Mouse (Mus musculus) adrenal gland, postnatal 4 days (tissue): ENCODE data around the gene Gm10644. TPM values are rescaled to one million over a fixed set of nuclear protein-coding genes. Genes with fewer than 3 reads are reported as not detected.
"Not testable (repeated sequence)": the region's sequence is repeated elsewhere in the genome, so short reads cannot be mapped to it uniquely, and the experiment has no call there.

Source experiments
- DNase-seq, 2 experiments: peaks; one replicate each; pipeline ENCODE4 v3.0.0; 2021 to 2022; ENCODE audit warnings: low spot score in 2 of 2, mixed read lengths in 2 of 2
- long read RNA-seq, 2 experiments: library from polyadenylated mRNA; stranded (forward); transcript quantifications; one replicate each; pipeline ENCODE4 v2.0.0; 2021
- total RNA-seq, 2 experiments: library from RNA; stranded (reverse); gene quantifications; 2 replicates each; pipeline ENCODE4 v1.2.3; 2021

Gene Gm10644
- under 1 TPM; 0.62 to 0.70 TPM for total RNA-seq
- long read RNA-seq, experiment 1: 0 reads
- long read RNA-seq, experiment 2, partial matches to known transcripts: 0 of 2 reads
- long read RNA-seq, experiment 2, other reads (novel, unspliced or antisense): 2 of 2 reads

DNA sequence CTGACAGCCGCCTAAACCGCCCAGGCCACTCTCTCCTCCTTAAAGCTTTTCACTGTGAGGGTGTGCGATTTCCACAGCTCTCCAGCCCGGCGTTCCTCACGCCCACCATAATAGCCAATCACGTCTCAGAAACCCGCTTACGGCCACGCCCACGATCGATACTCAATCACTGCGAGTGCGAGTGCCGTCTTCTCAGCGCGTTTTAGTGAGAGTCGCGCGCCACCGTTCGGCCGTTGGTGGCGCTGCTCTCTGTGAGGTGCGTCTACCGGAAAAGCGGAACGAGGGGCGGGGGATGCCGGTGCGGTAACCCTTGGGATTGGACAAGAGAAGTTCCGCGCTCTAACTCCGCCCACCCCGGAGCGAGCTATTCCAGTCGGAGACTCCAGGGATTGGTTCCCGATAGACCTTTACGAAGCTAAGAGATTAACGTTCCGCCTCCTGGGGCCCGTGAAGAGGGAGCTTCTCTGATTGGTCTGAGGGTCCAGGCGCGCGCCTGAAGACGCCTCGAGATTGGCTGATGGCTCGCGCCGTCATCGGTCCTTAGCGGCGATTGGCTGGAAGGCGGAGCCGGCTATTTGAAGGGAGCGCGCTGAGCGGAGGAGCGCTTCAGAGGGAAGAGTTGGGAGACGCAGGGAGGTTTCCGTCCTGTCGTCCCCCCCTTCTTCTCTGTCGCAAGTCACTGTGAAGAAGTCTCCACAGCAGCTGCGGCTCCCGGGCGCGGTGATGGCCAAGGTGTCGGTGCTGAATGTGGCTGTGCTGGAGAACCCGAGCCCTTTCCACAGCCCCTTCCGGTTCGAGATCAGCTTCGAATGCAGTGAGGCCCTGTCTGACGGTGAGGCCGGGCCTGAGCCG lies at the start of gene Gm10644, which contains the start of gene Asf1b:
Gm10644 (minus strand) TSS at position 100 of the 852 bp plus-strand sequence.
Asf1b (plus strand) TSS at position 402 of the 852 bp plus-strand sequence.
- DNase-seq: peak; percentile 77 to 95

DNA sequence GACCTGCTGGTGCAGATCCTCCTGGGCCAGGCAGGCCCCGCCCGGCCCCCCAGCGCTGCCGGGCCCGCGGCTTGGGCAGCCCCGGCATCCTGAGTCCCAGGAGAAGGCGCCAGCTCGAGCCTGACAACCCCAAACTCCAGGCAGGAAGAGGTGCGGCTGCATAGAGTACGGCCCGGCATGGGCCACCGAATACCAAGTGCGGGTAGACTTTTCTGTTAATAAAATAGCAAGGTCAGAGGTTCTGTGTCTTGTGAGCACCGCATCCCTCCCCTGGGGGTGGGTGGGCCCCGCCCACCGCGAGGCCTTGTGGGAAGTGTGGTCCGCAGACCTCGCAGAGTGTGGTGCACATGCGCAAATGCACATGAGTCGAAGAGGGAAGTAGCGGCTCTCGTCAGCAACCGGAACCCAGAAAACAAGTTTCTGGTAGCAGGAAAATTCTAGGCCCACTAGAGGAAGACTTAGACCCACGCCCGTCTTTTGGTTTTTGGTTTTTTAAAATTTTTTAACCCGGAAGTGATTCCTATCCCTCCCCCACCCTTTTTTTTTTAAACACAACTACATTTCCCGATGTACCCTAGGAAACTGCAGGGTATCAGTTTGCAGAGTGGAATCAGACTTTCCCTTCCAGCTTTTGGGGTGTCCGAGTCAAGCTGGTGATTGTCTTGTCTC lies 49.7 kb upstream of the Gm10644 start:
- peak; percentile 68 to 89 for DNase-seq

- no peak for DNase-seq
These were observed 48.7 kb upstream of the Gm10644 start for GRCm38 (mm10) chr8:84003612-84004246.

DNA sequence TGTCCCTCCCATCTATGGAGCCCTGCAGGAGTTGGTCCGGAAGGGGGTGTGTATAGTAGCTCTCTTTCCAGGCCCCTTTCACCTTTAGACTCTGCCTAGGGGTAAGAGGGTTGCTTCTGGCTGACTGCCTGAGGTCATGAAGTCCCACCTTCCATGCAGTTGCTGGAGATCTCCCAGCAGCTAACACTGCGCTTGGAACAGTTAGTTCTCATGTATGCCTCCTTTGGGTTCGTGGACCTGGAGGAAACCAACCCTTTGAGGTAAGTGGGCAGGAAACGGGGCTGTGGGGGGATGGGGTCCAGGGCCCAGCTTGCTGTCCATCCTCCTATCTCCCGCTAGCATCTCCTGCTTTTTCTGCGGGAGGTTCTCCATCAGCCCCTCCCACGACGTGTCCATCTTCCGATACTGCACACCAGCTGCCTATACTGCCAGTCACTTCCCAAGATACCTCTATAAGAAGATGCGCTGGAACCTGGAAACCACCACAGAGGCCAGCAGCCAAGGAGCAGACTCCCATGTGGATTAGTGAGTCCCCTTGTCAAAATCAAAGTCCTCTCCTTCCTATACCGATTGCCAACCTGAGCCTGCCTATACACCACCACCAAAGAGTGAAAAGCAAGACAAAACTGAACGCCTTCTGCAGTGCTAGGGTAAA lies 48.1 kb upstream of the Gm10644 start:
- DNase-seq: no peak

- no peak for DNase-seq
These were observed 46.4 kb upstream of the Gm10644 start, which contains the start of gene 1700067K01Rik for GRCm38 (mm10) chr8:84001281-84002000. TSS of gene 1700067K01Rik (plus strand) at chr8:84001502.

DNA sequence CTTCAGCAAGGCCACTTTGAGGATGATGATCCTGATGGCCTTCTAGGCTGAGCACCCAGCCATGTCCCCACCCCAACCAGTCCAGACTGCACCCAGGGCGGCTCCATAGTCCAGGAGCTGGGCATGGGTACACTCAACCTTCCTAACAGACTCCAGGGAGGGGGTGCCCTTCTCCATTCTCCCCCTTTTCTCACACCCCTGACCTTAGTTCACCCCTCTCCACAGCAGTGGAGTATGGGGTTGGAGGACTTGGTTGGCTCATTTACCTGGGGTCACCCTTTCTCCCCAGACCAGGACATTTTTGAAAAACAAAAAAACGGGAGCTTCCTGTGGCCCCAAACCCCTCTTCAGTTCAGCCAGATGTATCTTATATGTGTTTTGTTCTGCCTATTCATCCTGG lies 44.8 kb upstream of the Gm10644 start:
- DNase-seq: no peak

GRCm38 (mm10) chr8:83999057-83999705 lies 44.2 kb upstream of the Gm10644 start:
- no peak for DNase-seq

DNA sequence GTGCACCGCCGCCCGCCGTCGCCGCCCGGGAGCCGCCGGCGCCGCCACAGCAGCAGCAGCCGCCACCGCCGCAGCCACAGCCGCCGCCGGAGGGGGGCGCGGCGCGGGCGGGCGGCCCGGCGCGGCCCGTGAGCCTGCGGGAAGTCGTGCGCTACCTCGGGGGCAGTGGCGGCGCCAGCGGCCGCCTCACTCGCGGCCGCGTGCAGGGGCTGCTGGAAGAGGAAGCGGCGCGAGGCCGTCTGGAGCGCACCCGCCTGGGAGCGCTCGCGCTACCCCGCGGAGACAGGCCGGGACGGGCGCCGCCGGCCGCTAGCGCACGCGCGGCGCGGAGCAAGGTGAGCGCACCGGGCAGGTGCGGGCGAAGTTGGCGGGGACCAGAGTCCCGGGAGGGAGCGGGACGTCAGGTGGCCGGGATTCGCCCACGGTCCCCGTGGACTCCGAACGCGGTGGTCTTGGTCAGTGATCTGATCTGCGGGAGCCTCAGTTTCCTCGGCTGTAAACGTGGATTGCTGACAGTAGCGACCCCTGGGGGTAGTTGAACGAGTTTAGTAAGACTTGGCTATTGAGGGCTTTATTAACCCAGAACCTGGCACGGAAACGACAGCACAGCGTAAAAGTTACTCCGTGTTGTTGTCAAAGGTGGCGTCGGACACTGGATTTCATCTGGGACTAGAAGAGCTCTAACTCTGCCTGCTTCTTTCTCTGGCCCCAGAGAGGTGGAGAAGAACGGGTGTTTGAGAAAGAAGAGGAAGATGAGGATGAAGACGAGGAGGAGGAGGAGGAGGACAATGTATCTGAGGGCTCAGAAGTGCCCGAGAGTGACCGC lies 43.4 kb upstream of the Gm10644 start:
- DNase-seq: no peak

DNA sequence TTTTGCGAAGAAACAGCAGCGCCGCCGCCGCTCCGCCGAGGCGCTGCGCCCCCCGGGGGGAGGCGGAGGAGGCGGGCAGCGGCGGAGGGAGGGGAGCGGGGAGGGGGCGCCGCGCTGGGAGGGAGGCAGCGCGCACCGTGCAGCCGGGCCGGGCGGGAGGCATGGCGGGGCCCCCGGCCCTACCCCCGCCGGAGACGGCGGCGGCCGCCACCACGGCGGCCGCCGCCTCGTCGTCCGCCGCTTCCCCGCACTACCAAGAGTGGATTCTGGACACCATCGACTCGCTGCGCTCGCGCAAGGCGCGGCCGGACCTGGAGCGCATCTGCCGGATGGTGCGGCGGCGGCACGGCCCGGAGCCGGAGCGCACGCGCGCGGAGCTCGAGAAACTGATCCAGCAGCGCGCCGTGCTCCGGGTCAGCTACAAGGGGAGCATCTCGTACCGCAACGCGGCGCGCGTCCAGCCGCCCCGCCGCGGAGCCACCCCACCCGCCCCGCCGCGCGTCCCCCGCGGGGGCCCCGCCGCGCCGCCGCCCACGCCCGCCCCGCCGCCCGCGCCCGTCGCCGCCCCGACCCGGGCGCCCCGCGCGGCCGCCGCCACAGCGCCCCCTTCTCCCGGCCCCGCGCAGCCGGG lies 42.6 kb upstream of the Gm10644 start, which contains the start of gene Samd1:
Samd1 (plus strand) TSS at position 162 of the 631 bp plus-strand sequence.
- DNase-seq: no peak

GRCm38 (mm10) chr8:83996567-83997505 lies 41.8 kb upstream of the Gm10644 start:
- peak; percentile 68 to 78 for DNase-seq

GRCm38 (mm10) chr8:83995973-83996372 lies 41.0 kb upstream of the Gm10644 start:
- DNase-seq: no peak

GRCm38 (mm10) chr8:83994030-83994429 lies 39.0 kb upstream of the Gm10644 start:
- DNase-seq: no peak

DNA sequence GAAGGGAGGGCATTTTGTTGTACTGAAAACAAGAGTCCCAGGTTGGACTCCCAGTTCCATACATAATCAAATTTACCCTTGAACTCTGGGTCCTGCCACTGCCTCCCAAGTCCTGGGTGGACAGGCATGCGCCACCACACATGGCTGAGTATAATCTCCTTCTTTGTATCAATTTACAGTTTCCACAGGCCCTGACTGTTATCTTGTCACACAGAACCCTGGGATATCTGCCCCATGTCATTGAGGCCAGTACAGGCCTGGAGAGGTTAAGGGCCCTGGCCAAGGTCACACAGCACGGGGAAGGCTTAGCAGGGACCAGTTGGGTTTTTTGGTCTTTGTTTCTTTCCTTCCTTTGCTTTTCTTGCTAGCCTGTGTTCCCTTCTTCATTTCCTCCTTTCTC lies 37.5 kb upstream of the Gm10644 start:
- no peak for DNase-seq

- no peak for DNase-seq
These were observed 35.2 kb upstream of the Gm10644 start for GRCm38 (mm10) chr8:83990170-83990569.

GRCm38 (mm10) chr8:83989243-83989642 lies 34.2 kb upstream of the Gm10644 start:
- DNase-seq: no peak

DNA sequence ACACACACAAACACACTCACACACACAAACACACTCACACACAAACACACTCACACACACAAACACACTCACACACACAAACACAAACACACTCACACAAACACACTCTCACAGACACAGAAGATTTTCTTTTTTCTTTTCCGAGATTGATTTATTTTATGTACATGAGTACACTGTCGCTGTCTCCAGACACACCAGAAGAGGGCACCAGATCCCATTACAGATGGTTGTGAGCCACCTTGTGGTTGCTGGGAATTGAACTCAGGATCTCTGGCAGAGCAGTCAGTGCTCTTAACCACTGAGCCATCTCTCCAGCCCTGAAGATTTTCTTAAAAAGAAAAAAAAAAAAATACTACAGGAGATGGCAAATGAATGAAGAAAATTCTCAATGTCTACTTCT lies 28.2 kb upstream of the Gm10644 start:
- not testable (repeated sequence) for DNase-seq

- no peak for DNase-seq
These were observed 27.4 kb upstream of the Gm10644 start for GRCm38 (mm10) chr8:83982449-83982848.
